Comparison of ENCODE assay signal across 22 mouse cellular contexts in genomic region chr14:122766448-122766847, GRCm38 (mm10).
"Had no signal": no experiment of that assay in that cellular context is flagged by ENCODE, and none has a peak within 500 bp of the region (broad histone marks: within the 10 kb centered on the region; RNA-seq: fewer than 3 reads in every experiment).

No protein-coding gene starts in this region.

- H3K4me2 ChIP-seq: limb, embryonic 12.5 days; limb, embryonic 15.5 days; lung, embryonic 14.5 days; midbrain, embryonic 12.5 days; midbrain, embryonic 15.5 days; neural tube, embryonic 13.5 days; stomach, embryonic 15.5 days had no signal

- H3K27me3 ChIP-seq: limb, embryonic 12.5 days; limb, embryonic 15.5 days; midbrain, embryonic 12.5 days; midbrain, embryonic 15.5 days; neural tube, embryonic 13.5 days; stomach, embryonic 15.5 days had no signal

- H3K4me3 ChIP-seq: layer of hippocampus, adult 2 months; limb, embryonic 12.5 days; limb, embryonic 15.5 days; megakaryocyte, embryonic 14.5 days; midbrain, embryonic 12.5 days; midbrain, embryonic 15.5 days; myocyte; neural tube, embryonic 13.5 days; stomach, embryonic 15.5 days had no signal

- H3K27ac ChIP-seq: kidney, postnatal 0 days; layer of hippocampus, adult 2 months; limb, embryonic 12.5 days; limb, embryonic 15.5 days; macrophage; midbrain, embryonic 12.5 days; midbrain, embryonic 15.5 days; neural tube, embryonic 13.5 days; stomach, embryonic 15.5 days had no signal

- DNase-seq: kidney, adult 2 months; kidney, postnatal 25 days; layer of hippocampus, adult 9-11 months; left cerebral cortex, postnatal 4 days; lung, embryonic 14.5 days; retina, postnatal 1 day; right cerebral cortex, postnatal 25 days; spleen, adult 18-20 months; thymus, postnatal 25 days had no signal

- H3K36me3 ChIP-seq: limb, embryonic 12.5 days; limb, embryonic 15.5 days; midbrain, embryonic 12.5 days; midbrain, embryonic 15.5 days; neural tube, embryonic 13.5 days; stomach, embryonic 15.5 days had no signal

- ATAC-seq: intestine, postnatal 0 days; lung, postnatal 0 days; midbrain, embryonic 15.5 days had no signal

- H3K9me3 ChIP-seq: limb, embryonic 12.5 days; limb, embryonic 15.5 days; midbrain, embryonic 12.5 days; midbrain, embryonic 15.5 days; neural tube, embryonic 13.5 days; stomach, embryonic 15.5 days had no signal

- H3K4me1 ChIP-seq: limb, embryonic 12.5 days; limb, embryonic 15.5 days; midbrain, embryonic 15.5 days; stomach, embryonic 15.5 days had no signal

- H3K9ac ChIP-seq: limb, embryonic 12.5 days; limb, embryonic 15.5 days; lung, embryonic 14.5 days; midbrain, embryonic 12.5 days; midbrain, embryonic 15.5 days; neural tube, embryonic 13.5 days; stomach, embryonic 15.5 days had no signal
